Mouse (Mus musculus): ENCODE results near the gene Gm49318. TPM values are rescaled to one million over a fixed set of nuclear protein-coding genes. Genes with fewer than 3 reads are reported as not detected.

Gm49318 gene
- polyA plus RNA-seq, 1 experiment from 2014 or later: not detected

DNA sequence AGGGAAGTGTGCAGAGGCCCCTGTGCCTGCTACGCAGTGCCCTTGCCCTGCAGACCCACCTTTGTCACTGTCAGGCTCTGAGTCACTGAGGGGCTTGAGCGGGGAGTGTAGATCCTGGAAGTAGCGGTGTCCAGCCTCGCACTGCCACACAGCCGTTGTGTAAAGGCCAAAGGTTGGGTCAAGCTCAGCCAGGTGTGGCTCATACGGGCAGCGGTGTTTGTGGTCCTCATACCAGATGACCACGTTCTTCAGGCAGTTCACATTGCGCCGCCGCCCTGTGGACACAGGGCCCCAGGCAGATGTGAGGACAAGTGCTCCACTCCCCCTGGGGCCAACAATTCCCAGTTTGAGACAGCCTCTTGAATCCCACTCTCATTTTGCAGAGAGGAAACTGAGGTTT is 5.4 kb downstream of the Gm49318 start:
- Histone ChIP-seq H3K27ac (no peak overlapping the region), H3K4me3 (no peak overlapping the region), H3K36me3 (peaks cover 69% of the 10 kb centered on the region), H3K9me3 (no peaks in the 10 kb centered on the region), H3K9ac (no peak overlapping the region), H3K4me2 (replicated peaks) (no peak overlapping the region), H3K27me3 (no peaks in the 10 kb centered on the region), H3K4me1 (peaks cover 8% of the 10 kb centered on the region)
- ATAC-seq (ENCODE audit: low FRiP score, low read depth): no peak
- 95% methylated on average over 11 of the region's 11 CpGs for WGBS

DNA sequence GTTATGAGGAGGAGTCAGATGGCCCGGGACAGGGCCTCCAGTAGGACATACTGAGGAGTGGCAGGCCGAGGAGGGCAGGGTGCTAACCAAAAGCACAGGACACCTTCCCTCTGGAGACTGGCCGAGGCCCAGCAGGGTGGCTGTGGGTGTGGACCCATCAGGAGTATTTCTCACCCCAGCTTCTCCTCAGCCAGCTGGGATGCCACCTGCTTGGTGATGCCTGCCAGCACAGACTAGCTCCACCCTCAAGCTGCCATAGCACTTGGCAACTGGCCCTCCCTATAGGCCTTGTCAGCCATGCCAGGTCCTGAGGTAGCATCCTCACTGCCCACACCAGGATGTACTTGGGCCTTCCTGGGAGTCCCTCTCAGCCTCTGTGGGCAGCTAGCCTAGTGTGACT is 6.7 kb downstream of the Gm49318 start:
- ATAC-seq (ENCODE audit: low FRiP score, low read depth): no peak
- Histone ChIP-seq H3K4me3 (no peak overlapping the region), H3K4me1 (no peaks in the 10 kb centered on the region), H3K4me2 (replicated peaks) (no peak overlapping the region), H3K27me3 (no peaks in the 10 kb centered on the region), H3K9ac (no peak overlapping the region), H3K9me3 (peaks cover 2% of the 10 kb centered on the region; the same call in 1 of the 2 replicates), H3K36me3 (peaks cover 77% of the 10 kb centered on the region), H3K27ac (no peak overlapping the region)
- WGBS: 81% methylated on average over 3 of the region's 3 CpGs

DNA sequence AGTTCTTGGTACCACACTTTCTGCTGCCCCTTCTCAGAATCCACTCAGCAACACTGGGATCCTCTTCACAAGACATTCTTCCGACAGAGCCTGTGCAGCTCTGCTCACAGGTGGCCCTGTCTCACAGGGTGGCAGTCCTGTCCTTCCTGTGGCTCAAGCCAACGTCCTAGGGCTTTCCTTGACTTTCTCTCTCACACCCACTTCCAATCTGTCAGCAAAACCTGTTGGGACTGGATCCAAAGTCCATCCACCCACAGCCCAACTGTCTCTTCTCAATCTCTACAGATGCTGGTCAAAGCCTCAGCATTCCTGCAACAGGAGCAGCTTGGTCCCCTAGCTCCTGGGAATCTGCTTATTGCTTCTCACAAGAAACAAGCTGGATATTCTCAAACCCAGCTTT is 9.7 kb downstream of the Gm49318 start:
- Histone ChIP-seq H3K9me3 (peaks cover 4% of the 10 kb centered on the region; the same call in 1 of the 2 replicates), H3K4me3 (no peak overlapping the region), H3K9ac (no peak overlapping the region), H3K27ac (no peak overlapping the region), H3K4me1 (no peaks in the 10 kb centered on the region), H3K36me3 (peaks cover 85% of the 10 kb centered on the region), H3K27me3 (peaks cover 5% of the 10 kb centered on the region), H3K4me2 (replicated peaks) (no peak overlapping the region)
- ATAC-seq (ENCODE audit: low FRiP score, low read depth): no peak
- 86% methylated on average over 2 of the region's 2 CpGs for WGBS

GRCm38 (mm10) chr9:22058011-22058424 is 13.0 kb downstream of the Gm49318 start:
- H3K36me3 ChIP-seq: peaks cover 55% of the 10 kb centered on the region
- H3K4me3 ChIP-seq: no peak overlapping the region
- H3K9ac ChIP-seq: no peak overlapping the region
- peaks cover 37% of the 10 kb centered on the region for H3K27me3 ChIP-seq
- 91% methylated on average over 9 of the region's 9 CpGs for WGBS
- H3K27ac ChIP-seq: no peak overlapping the region
- H3K4me2 ChIP-seq (replicated peaks): no peak overlapping the region
- ATAC-seq (ENCODE audit: low FRiP score, low read depth): no peak
- peaks cover 4% of the 10 kb centered on the region for H3K9me3 ChIP-seq
- H3K4me1 ChIP-seq: peaks cover 7% of the 10 kb centered on the region

- 92% methylated on average over 9 of the region's 9 CpGs for WGBS
- no peak overlapping the region for H3K9ac ChIP-seq
- no peak overlapping the region for H3K27ac ChIP-seq
- peaks cover 47% of the 10 kb centered on the region for H3K36me3 ChIP-seq
- H3K9me3 ChIP-seq: peaks cover 4% of the 10 kb centered on the region
- no peak overlapping the region for H3K4me3 ChIP-seq
- H3K4me1 ChIP-seq: peaks cover 8% of the 10 kb centered on the region
- no peak overlapping the region for H3K4me2 ChIP-seq (replicated peaks)
- peaks cover 47% of the 10 kb centered on the region for H3K27me3 ChIP-seq
- no peak for ATAC-seq (ENCODE audit: low FRiP score, low read depth)
Measured at GRCm38 (mm10) chr9:22057031-22057517, 14.0 kb downstream of the Gm49318 start.

- Histone ChIP-seq H3K27ac (no peak overlapping the region), H3K4me2 (replicated peaks) (no peak overlapping the region), H3K9ac (no peak overlapping the region), H3K36me3 (peaks cover 40% of the 10 kb centered on the region), H3K27me3 (peaks cover 53% of the 10 kb centered on the region), H3K4me3 (no peak overlapping the region), H3K4me1 (peaks cover 14% of the 10 kb centered on the region), H3K9me3 (peaks cover 4% of the 10 kb centered on the region)
- 71% methylated on average over 9 of the region's 9 CpGs for WGBS
- ATAC-seq (ENCODE audit: low FRiP score, low read depth): no peak
Measured at GRCm38 (mm10) chr9:22056303-22056910, 14.7 kb downstream of the Gm49318 start.

GRCm38 (mm10) chr9:22055713-22056112 is 15.3 kb downstream of the Gm49318 start:
- no peak for ATAC-seq (ENCODE audit: low FRiP score, low read depth)
- no peak overlapping the region for H3K4me2 ChIP-seq (replicated peaks)
- H3K36me3 ChIP-seq: peaks cover 33% of the 10 kb centered on the region
- no peak overlapping the region for H3K27ac ChIP-seq
- H3K9me3 ChIP-seq: peaks cover 4% of the 10 kb centered on the region
- no peak overlapping the region for H3K4me3 ChIP-seq
- peaks cover 60% of the 10 kb centered on the region for H3K27me3 ChIP-seq
- H3K9ac ChIP-seq: no peak overlapping the region
- H3K4me1 ChIP-seq: peaks cover 21% of the 10 kb centered on the region
- 34% methylated on average over 29 of the region's 29 CpGs for WGBS

DNA sequence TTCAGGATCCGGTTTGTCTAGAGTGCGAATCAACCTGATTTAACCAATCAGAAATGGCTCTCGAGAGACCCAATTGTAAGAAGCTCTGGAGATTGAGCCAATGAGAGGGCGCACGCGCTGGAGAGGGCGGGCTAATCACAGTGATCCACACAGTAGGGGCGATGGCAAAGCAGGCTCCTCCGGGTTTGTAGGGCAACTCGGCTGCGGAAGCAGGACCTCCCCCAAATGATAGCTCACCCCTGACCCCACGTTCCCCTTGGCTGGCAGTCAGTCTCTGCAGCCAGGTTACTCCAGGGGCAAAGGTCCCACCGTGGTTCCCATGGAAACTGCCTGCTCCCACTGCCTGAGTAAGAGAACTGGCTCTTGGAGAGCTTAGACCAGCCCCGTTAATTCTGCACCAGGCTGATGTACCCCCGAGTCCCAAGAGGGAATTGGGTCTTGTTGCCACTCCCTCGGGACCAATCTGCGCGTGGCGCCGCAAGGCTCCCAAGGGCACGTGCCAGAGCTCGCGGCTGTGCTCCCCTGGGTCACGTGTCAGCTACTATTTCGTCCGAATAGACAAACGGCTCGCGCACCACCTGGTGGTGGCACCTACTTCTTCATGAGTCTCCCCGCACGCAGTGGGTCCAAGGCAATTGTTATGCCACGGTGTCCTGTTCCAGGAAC is 16.5 kb downstream of the Gm49318 start:
- peaks cover 4% of the 10 kb centered on the region for H3K9me3 ChIP-seq
- peaks cover 26% of the 10 kb centered on the region for H3K4me1 ChIP-seq
- peaks cover 27% of the 10 kb centered on the region for H3K36me3 ChIP-seq
- peaks cover 72% of the 10 kb centered on the region for H3K27me3 ChIP-seq
- no peak for ATAC-seq (ENCODE audit: low FRiP score, low read depth)
- H3K27ac ChIP-seq: no peak overlapping the region
- no peak overlapping the region for H3K9ac ChIP-seq
- WGBS: 2% methylated on average over 32 of the region's 32 CpGs
- H3K4me3 ChIP-seq: peak overlapping the region; percentile 8; the same call in 1 of the 2 replicates
- peak overlapping the region; percentile 35 for H3K4me2 ChIP-seq (replicated peaks)

- H3K27me3 ChIP-seq: peaks cover 81% of the 10 kb centered on the region
- H3K36me3 ChIP-seq: peaks cover 19% of the 10 kb centered on the region
- no peak for ATAC-seq (ENCODE audit: low FRiP score, low read depth)
- peaks cover 26% of the 10 kb centered on the region for H3K4me1 ChIP-seq
- H3K9ac ChIP-seq: no peak overlapping the region
- 33% methylated on average over 6 of the region's 7 CpGs for WGBS
- no peaks in the 10 kb centered on the region; the same call in 1 of the 2 replicates for H3K9me3 ChIP-seq
- no peak overlapping the region for H3K4me3 ChIP-seq
- no peak overlapping the region for H3K4me2 ChIP-seq (replicated peaks)
- H3K27ac ChIP-seq: no peak overlapping the region
Measured at GRCm38 (mm10) chr9:22053657-22054056, 17.4 kb downstream of the Gm49318 start.

DNA sequence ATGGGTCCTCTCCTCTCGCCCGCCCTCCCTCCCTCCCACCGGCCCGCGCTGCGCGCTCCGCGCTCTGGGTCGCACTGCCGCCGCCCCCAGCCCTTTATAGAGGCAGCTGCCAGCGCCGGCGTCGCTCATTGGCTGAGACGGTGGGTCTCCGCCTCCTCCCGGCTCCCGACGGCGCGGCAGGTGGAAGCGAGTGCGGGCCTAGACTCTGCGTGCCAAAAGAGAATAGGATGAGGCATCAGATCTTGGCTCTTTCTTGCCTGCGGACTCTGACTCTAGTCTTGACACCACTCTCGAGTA is 19.2 kb downstream of the Gm49318 start, which contains the start of gene Elavl3:
Gene Elavl3, minus strand, starts transcription at position 66 of the 297 bp plus-strand sequence.
- ATAC-seq (ENCODE audit: low FRiP score, low read depth): no peak
- Histone ChIP-seq H3K4me3 (peak within 1 kb of the TSS; percentile 39), H3K9ac (no peak within 1 kb of the TSS), H3K36me3 (peaks cover 3% of the 10 kb centered on the region), H3K27me3 (peaks cover 95% of the 10 kb centered on the region), H3K4me1 (peaks cover 26% of the 10 kb centered on the region), H3K9me3 (no peaks in the 10 kb centered on the region; the same call in 1 of the 2 replicates), H3K4me2 (replicated peaks) (peak within 1 kb of the TSS; percentile 68), H3K27ac (no peak within 1 kb of the TSS)
- 2% methylated on average over 16 of the region's 28 CpGs for WGBS

- H3K4me1 ChIP-seq: peaks cover 26% of the 10 kb centered on the region
- H3K4me3 ChIP-seq: peak overlapping the region; percentile 39
- H3K27ac ChIP-seq: no peak overlapping the region
- H3K4me2 ChIP-seq (replicated peaks): peak overlapping the region; percentile 68
- H3K9me3 ChIP-seq: no peaks in the 10 kb centered on the region; the same call in 1 of the 2 replicates
- H3K9ac ChIP-seq: no peak overlapping the region
- 1% methylated on average over 65 of the region's 67 CpGs for WGBS
- ATAC-seq (ENCODE audit: low FRiP score, low read depth): no peak
- no peaks in the 10 kb centered on the region for H3K36me3 ChIP-seq
- peaks cover 91% of the 10 kb centered on the region for H3K27me3 ChIP-seq
Measured at GRCm38 (mm10) chr9:22051161-22051957, 19.7 kb downstream of the Gm49318 start.

- Histone ChIP-seq H3K27ac (no peak overlapping the region), H3K36me3 (no peaks in the 10 kb centered on the region), H3K27me3 (peaks cover 82% of the 10 kb centered on the region), H3K9me3 (no peaks in the 10 kb centered on the region; the same call in 1 of the 2 replicates), H3K4me1 (peaks cover 26% of the 10 kb centered on the region), H3K4me2 (replicated peaks) (peak overlapping the region; percentile 68), H3K9ac (no peak overlapping the region), H3K4me3 (peak overlapping the region; percentile 39)
- ATAC-seq (ENCODE audit: low FRiP score, low read depth): peak; percentile 42; the same call in 1 of the 2 replicates
- under 1% methylated on average over 41 of the region's 43 CpGs for WGBS
Measured at GRCm38 (mm10) chr9:22050351-22050889, 20.6 kb downstream of the Gm49318 start.

Measured in limb, embryonic 13.5 days (tissue).